Mouse (Mus musculus) limb, embryonic 14.5 days (tissue): ENCODE measurements around the gene Tbc1d10b. TPM values are rescaled to one million over a fixed set of nuclear protein-coding genes. Genes with fewer than 3 reads are reported as not detected.
A peak's percentile ranks its signal among the peaks of the same experiment; 100 is the strongest.

Experiments
- ATAC-seq: fragments of 200-750 bp; cut with Nextera tagmentation; 2 replicates; pipeline ENCODE4 v1.8.0; 2017; ENCODE audit warnings: low read depth, moderate number of reproducible peaks, moderate TSS enrichment; ENCODE audit not compliant: low FRiP score
- DNase-seq: peaks from one replicate; pipeline ENCODE4 v3.0.0-alpha.2; 2015; ENCODE audit warnings: low spot score
- H3K27ac ChIP-seq: fragments of 300-500 bp; sonication (generic); replicated peaks from 2 replicates; pipeline ENCODE4 v1.5.1; 2014; ENCODE audit warnings: low read depth, mild to moderate bottlenecking, low read length, moderate library complexity, mixed read lengths
- H3K27me3 ChIP-seq: fragments of 300-500 bp; sonication (generic); 2 replicates; pipeline ENCODE4 v1.6.1; 2014; ENCODE audit warnings: low read length, mixed read lengths; ENCODE audit not compliant: control insufficient read depth, insufficient read depth
- H3K36me3 ChIP-seq: fragments of 300-500 bp; sonication (generic); 2 replicates; pipeline ENCODE4 v1.6.1; 2014; ENCODE audit warnings: mild to moderate bottlenecking, low read length, moderate library complexity, mixed read lengths; ENCODE audit not compliant: control insufficient read depth, insufficient read depth
- H3K4me1 ChIP-seq: fragments of 300-500 bp; sonication (generic); 2 replicates; pipeline ENCODE4 v1.6.1; 2014; ENCODE audit warnings: antibody characterized with exemption, low read length, mixed read lengths; ENCODE audit not compliant: control insufficient read depth, insufficient read depth
- H3K4me2 ChIP-seq: fragments of 300-500 bp; sonication (generic); replicated peaks from 2 replicates; pipeline ENCODE4 v1.6.1; 2014; ENCODE audit warnings: low read depth, mild to moderate bottlenecking, low read length, moderate library complexity; ENCODE audit not compliant: severe bottlenecking
- H3K4me3 ChIP-seq: fragments of 300-500 bp; sonication (generic); replicated peaks from 2 replicates; pipeline ENCODE4 v1.5.1; 2014; ENCODE audit warnings: low read length
- H3K9ac ChIP-seq: fragments of 300-500 bp; sonication (generic); 2 replicates; pipeline ENCODE4 v1.6.1; 2014; ENCODE audit warnings: mild to moderate bottlenecking, low read depth, low read length, moderate library complexity; ENCODE audit not compliant: severe bottlenecking
- H3K9me3 ChIP-seq: fragments of 300-500 bp; sonication (generic); 2 replicates; pipeline ENCODE4 v1.6.1; 2016; ENCODE audit warnings: low read length; ENCODE audit not compliant: control insufficient read depth
- POLR2A ChIP-seq: fragments of 200-500 bp; IDR thresholded peaks from 2 replicates; pipeline ENCODE4 v1.8.0; 2012; ENCODE audit warnings: inconsistent platforms, mild to moderate bottlenecking, moderate library complexity, borderline replicate concordance; ENCODE audit not compliant: insufficient read depth, insufficient read length; ENCODE audit errors: extremely low read depth
- WGBS: fragments of 180-500 bp; shearing (Covaris S2); extraction: QIAGEN DNeasy Blood & Tissue Kit; methylation state at CpG from one replicate; pipeline ENCODE4 v1.1.7; 2014; 5-methylcytosine and 5-hydroxymethylcytosine counted together
- polyA plus RNA-seq, 2 experiments: library from polyadenylated mRNA; depleted of rRNA in 1 of 2; stranded (reverse) in 1 of 2; unstranded in 1 of 2; fragments of >200 nt; fragmentation: Nextera tagmentation in 1 of 2; extraction: Ambion mirVana in 1 of 2; gene quantifications; 2 replicates each; pipeline versions ENCODE4 v1.2.1 to v1.2.3; 2012 to 2014

Tbc1d10b gene
- polyA plus RNA-seq, 2 experiments, result 27.1 to 46.8 TPM

GRCm38 (mm10) chr7:127231826-127232621, 23.8 kb upstream of the Tbc1d10b start:
- H3K27ac ChIP-seq, result peak overlapping the region; percentile 96
- H3K4me3 ChIP-seq, result peak overlapping the region; percentile 90
- H3K9me3 ChIP-seq, result no peaks in the 10 kb centered on the region
- H3K36me3 ChIP-seq, result peaks cover 44% of the 10 kb centered on the region
- peak overlapping the region; percentile 97 for H3K9ac ChIP-seq
- H3K4me1 ChIP-seq, result peaks cover 12% of the 10 kb centered on the region
- DNase-seq (no peak), ATAC-seq (no peak; the same call in 1 of the 2 replicates)
- peak overlapping the region; percentile 79 for H3K4me2 ChIP-seq
- no peaks in the 10 kb centered on the region for H3K27me3 ChIP-seq
- no peak for TF ChIP-seq POLR2A
- 8% methylated on average over 20 of the region's 20 CpGs for WGBS

GRCm38 (mm10) chr7:127231376-127231775, 23.1 kb upstream of the Tbc1d10b start:
- Histone ChIP-seq H3K4me2 (peak overlapping the region; percentile 79), H3K27ac (no peak overlapping the region), H3K9me3 (no peaks in the 10 kb centered on the region), H3K4me1 (peaks cover 12% of the 10 kb centered on the region), H3K36me3 (peaks cover 38% of the 10 kb centered on the region), H3K4me3 (peak overlapping the region; percentile 90), H3K9ac (peak overlapping the region; percentile 97; the same call in 1 of the 2 replicates), H3K27me3 (no peaks in the 10 kb centered on the region)
- no peak for ATAC-seq
- WGBS, result 42% methylated on average over 3 of the region's 3 CpGs
- no peak for TF ChIP-seq POLR2A
- DNase-seq, result no peak

GRCm38 (mm10) chr7:127228615-127229303, 20.5 kb upstream of the Tbc1d10b start:
- no peak overlapping the region for H3K4me3 ChIP-seq
- H3K27ac ChIP-seq, result no peak overlapping the region
- no peak for TF ChIP-seq POLR2A
- H3K9ac ChIP-seq, result no peak overlapping the region
- H3K9me3 ChIP-seq, result no peaks in the 10 kb centered on the region
- no peak for ATAC-seq
- H3K4me1 ChIP-seq, result peaks cover 8% of the 10 kb centered on the region
- DNase-seq, result peak; percentile 84
- H3K36me3 ChIP-seq, result peaks cover 21% of the 10 kb centered on the region; the same call in 1 of the 2 replicates
- WGBS, result 70% methylated on average over 4 of the region's 4 CpGs
- no peak overlapping the region for H3K4me2 ChIP-seq
- H3K27me3 ChIP-seq, result no peaks in the 10 kb centered on the region

GRCm38 (mm10) chr7:127225147-127225995, 17.1 kb upstream of the Tbc1d10b start:
- Histone ChIP-seq H3K9ac (no peak overlapping the region), H3K36me3 (peaks cover 14% of the 10 kb centered on the region; the same call in 1 of the 2 replicates), H3K27me3 (no peaks in the 10 kb centered on the region), H3K4me3 (no peak overlapping the region), H3K4me2 (no peak overlapping the region), H3K4me1 (no peaks in the 10 kb centered on the region), H3K9me3 (no peaks in the 10 kb centered on the region), H3K27ac (no peak overlapping the region)
- 86% methylated on average over 11 of the region's 11 CpGs for WGBS
- DNase-seq, result no peak
- no peak for ATAC-seq
- TF ChIP-seq POLR2A, result no peak

- Histone ChIP-seq H3K4me3 (no peak overlapping the region), H3K4me2 (no peak overlapping the region), H3K9ac (no peak overlapping the region), H3K27me3 (no peaks in the 10 kb centered on the region), H3K9me3 (no peaks in the 10 kb centered on the region), H3K4me1 (no peaks in the 10 kb centered on the region), H3K27ac (no peak overlapping the region), H3K36me3 (peaks cover 7% of the 10 kb centered on the region; the same call in 1 of the 2 replicates)
- DNase-seq, result no peak
- no peak for ATAC-seq
- TF ChIP-seq POLR2A, result no peak
- 92% methylated on average over 6 of the region's 6 CpGs for WGBS
Observed at GRCm38 (mm10) chr7:127224616-127225015, 16.3 kb upstream of the Tbc1d10b start.
